Mouse (Mus musculus) spleen, adult 2 months (tissue): ENCODE measurements around the gene Zmiz2.

ENCODE experiments used
- CTCF ChIP-seq: fragments of 200-500 bp; IDR thresholded peaks from 2 replicates; pipeline ENCODE4 v1.5.1; 2011; ENCODE audit warnings: mild to moderate bottlenecking, inconsistent platforms; ENCODE audit not compliant: insufficient read depth, insufficient read length, insufficient replicate concordance; ENCODE audit errors: extremely low read depth
- POLR2A ChIP-seq: fragments of 200-500 bp; IDR thresholded peaks from 2 replicates; pipeline ENCODE4 v1.6.1; 2011; ENCODE audit warnings: low read depth, low read length, inconsistent platforms

DNA sequence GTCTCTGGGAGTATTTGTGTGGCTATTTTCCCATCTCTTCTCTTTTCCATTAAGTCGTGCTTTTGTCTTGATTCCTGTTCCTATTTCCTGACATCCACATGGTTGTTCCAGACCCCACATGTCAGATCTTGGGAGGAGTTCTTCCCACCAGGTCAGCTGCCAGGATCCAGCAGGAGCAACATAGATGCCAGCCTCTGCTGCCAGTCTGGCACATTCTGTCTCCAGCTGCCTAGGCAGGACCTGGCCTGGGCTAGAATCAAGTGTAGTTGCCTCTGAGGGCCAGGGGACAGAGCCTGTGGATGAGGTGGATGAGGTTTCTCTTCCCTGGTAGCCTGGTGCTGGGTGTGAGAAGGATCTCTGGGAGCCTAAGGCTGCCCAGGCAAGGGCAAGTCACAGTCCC lies 5.0 kb downstream of the Zmiz2 start:
- no peak for TF ChIP-seq POLR2A
- TF ChIP-seq CTCF = no peak
